Mouse (Mus musculus): ENCODE data around the gene Scn1b. TPM values are rescaled to one million over a fixed set of nuclear protein-coding genes. Genes with fewer than 3 reads are reported as not detected.
A peak's percentile ranks its signal among the peaks of the same experiment; 100 is the strongest.

Gene Scn1b
- polyA plus RNA-seq, 1 experiment, result 30.7 TPM

GRCm38 (mm10) chr7:31131866-31132265 lies 5.1 kb upstream of the Scn1b start:
- no peak overlapping the region for H3K27ac ChIP-seq (ENCODE audit: insufficient read depth, low read depth, low read length)
- H3K4me1 ChIP-seq (ENCODE audit: control insufficient read depth, insufficient read depth, low read length), result peaks cover 7% of the 10 kb centered on the region
- no peak overlapping the region for H3K4me3 ChIP-seq (ENCODE audit: insufficient read depth, low read length)
- TF ChIP-seq POLR2A (IDR thresholded peaks at IDR 0.05; ENCODE audit: borderline replicate concordance, low read depth, low read length) (no peak), CTCF (IDR thresholded peaks at IDR 0.05; ENCODE audit: low read depth, low read length) (no peak)

DNA sequence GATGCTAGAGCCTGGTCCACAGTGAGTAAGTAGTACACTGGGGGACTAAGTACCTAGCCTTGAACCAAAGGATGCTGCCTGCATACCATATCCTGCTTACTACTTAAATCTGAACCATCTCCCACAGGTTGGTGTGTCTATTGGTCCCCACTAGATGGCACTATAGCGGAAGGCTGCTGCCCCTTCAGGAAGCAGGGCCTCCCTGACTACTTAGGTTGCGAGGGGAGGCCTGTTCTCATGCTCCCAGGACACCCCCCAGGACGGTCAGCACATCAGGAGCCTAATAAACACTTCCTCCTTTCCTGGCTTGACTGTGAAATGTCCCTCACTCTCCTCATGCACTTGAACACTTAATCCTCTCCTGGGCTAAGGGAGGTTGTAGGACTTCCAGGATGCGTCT lies 4.0 kb upstream of the Scn1b start:
- Histone ChIP-seq H3K4me1 (ENCODE audit: control insufficient read depth, insufficient read depth, low read length) (peaks cover 7% of the 10 kb centered on the region), H3K27ac (ENCODE audit: insufficient read depth, low read depth, low read length) (no peak overlapping the region), H3K4me3 (ENCODE audit: insufficient read depth, low read length) (no peak overlapping the region)
- TF ChIP-seq POLR2A (IDR thresholded peaks at IDR 0.05; ENCODE audit: borderline replicate concordance, low read depth, low read length) (no peak), CTCF (IDR thresholded peaks at IDR 0.05; ENCODE audit: low read depth, low read length) (peak; percentile 72)

DNA sequence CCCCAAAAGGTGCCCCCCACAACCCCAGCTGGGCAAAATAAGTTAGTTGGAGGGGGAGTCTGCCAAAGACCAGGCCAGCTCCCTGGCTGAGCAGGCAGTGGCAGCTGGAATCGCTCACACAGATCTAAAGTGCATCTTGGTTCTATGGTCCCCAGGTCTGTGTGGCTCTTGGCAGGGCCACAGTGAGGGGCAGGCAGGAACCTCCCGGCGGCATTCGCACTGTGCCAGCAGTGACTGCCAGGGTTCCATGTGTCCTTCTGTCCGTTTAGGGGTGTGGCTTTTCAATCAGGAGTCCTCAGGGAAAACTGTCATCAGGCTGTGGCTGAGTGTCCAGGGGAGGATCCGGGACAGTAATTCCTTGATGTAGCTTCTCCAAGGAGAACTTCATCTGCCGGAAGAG lies 3.4 kb upstream of the Scn1b start:
- no peak overlapping the region for H3K4me3 ChIP-seq (ENCODE audit: insufficient read depth, low read length)
- no peak for TF ChIP-seq POLR2A (IDR thresholded peaks at IDR 0.05; ENCODE audit: borderline replicate concordance, low read depth, low read length)
- TF ChIP-seq CTCF (IDR thresholded peaks at IDR 0.05; ENCODE audit: low read depth, low read length), result no peak
- peaks cover 7% of the 10 kb centered on the region for H3K4me1 ChIP-seq (ENCODE audit: control insufficient read depth, insufficient read depth, low read length)
- no peak overlapping the region for H3K27ac ChIP-seq (ENCODE audit: insufficient read depth, low read depth, low read length)

GRCm38 (mm10) chr7:31128157-31128705 lies 1.4 kb upstream of the Scn1b start:
- Histone ChIP-seq H3K4me1 (ENCODE audit: control insufficient read depth, insufficient read depth, low read length) (peaks cover 7% of the 10 kb centered on the region), H3K27ac (ENCODE audit: insufficient read depth, low read depth, low read length) (no peak overlapping the region), H3K4me3 (ENCODE audit: insufficient read depth, low read length) (no peak overlapping the region)
- TF ChIP-seq CTCF (IDR thresholded peaks at IDR 0.05; ENCODE audit: low read depth, low read length) (no peak), POLR2A (IDR thresholded peaks at IDR 0.05; ENCODE audit: borderline replicate concordance, low read depth, low read length) (no peak)

DNA sequence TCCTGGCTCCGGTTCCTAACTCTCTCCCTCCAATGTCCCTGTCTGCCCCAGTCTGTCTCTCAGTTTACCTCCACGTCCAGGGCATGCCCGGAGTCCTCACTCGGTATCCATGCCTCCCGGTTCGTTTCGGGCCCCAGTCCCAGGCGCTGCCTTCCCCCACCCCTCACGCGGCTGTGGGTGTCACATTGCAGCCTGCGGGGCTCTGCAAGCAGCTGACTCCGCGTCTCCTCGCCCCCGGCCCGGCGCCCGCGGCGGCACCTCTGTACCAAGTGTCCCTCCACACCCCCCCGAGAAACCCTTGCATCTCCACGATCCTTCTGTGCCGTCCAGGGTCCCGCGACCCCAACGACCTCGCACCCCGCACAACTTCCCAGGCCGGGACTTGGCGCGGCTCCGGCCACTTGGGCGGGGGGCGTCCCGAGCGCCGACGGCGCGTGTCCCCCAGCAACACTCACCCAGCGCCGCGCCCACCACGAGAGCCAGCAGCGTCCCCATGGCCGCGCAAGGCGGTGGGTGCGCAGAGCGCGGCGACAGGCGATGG lies 522 bp downstream of the Scn1b start:
- Histone ChIP-seq H3K4me1 (ENCODE audit: control insufficient read depth, insufficient read depth, low read length) (peaks cover 7% of the 10 kb centered on the region), H3K27ac (ENCODE audit: insufficient read depth, low read depth, low read length) (no peak overlapping the region), H3K4me3 (ENCODE audit: insufficient read depth, low read length) (peak overlapping the region; percentile 55)
- TF ChIP-seq POLR2A (IDR thresholded peaks at IDR 0.05; ENCODE audit: borderline replicate concordance, low read depth, low read length), result no peak
- TF ChIP-seq CTCF (IDR thresholded peaks at IDR 0.05; ENCODE audit: low read depth, low read length), result no peak

DNA sequence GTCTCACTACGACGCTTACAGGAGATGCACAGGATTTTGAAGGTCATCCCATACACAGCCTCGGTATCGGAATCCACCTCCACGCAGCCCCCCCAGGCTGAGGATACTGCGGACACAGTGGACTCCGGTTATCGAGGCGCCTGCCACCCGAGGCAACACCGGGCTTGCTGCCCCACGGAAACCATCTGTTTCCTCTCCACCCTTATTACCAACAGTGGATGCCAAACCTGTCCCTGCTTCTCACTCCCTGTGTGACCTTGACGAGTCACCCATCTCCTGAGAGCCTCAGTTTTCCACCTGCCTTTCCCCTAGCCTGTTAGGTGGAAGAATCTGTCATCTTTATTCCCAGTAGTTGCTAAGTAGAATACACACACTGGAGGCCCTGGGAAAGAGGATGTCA lies 1.7 kb downstream of the Scn1b start:
- Histone ChIP-seq H3K4me1 (ENCODE audit: control insufficient read depth, insufficient read depth, low read length) (peaks cover 3% of the 10 kb centered on the region), H3K27ac (ENCODE audit: insufficient read depth, low read depth, low read length) (no peak overlapping the region), H3K4me3 (ENCODE audit: insufficient read depth, low read length) (no peak overlapping the region)
- no peak for TF ChIP-seq CTCF (IDR thresholded peaks at IDR 0.05; ENCODE audit: low read depth, low read length)
- no peak for TF ChIP-seq POLR2A (IDR thresholded peaks at IDR 0.05; ENCODE audit: borderline replicate concordance, low read depth, low read length)

- TF ChIP-seq CTCF (IDR thresholded peaks at IDR 0.05; ENCODE audit: low read depth, low read length), result no peak
- TF ChIP-seq POLR2A (IDR thresholded peaks at IDR 0.05; ENCODE audit: borderline replicate concordance, low read depth, low read length), result no peak
- no peak overlapping the region for H3K27ac ChIP-seq (ENCODE audit: insufficient read depth, low read depth, low read length)
- H3K4me3 ChIP-seq (ENCODE audit: insufficient read depth, low read length), result no peak overlapping the region
- H3K4me1 ChIP-seq (ENCODE audit: control insufficient read depth, insufficient read depth, low read length), result peaks cover 3% of the 10 kb centered on the region
Observed at GRCm38 (mm10) chr7:31124381-31124780, 2.4 kb downstream of the Scn1b start.

DNA sequence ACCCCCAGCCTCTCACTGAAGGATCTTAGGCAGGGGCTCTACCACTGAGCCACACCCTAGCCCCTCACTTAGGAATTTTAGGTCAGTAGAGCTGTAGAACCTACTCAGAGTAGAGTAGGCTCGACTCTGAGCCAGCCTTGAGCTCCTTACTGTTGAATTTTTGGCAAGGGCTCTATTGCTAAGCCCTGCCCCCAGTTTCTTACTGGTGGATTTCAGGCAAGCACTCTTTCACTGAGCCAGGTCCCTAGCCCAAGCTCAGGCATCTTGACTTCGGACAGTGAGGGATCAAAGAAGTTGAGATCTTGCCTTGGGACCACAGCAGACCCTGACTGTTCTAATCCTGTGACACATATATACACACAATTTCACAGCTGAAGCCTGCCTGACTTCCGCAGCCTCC lies 3.1 kb downstream of the Scn1b start:
- Histone ChIP-seq H3K4me3 (ENCODE audit: insufficient read depth, low read length) (no peak overlapping the region), H3K27ac (ENCODE audit: insufficient read depth, low read depth, low read length) (no peak overlapping the region), H3K4me1 (ENCODE audit: control insufficient read depth, insufficient read depth, low read length) (peaks cover 3% of the 10 kb centered on the region)
- TF ChIP-seq POLR2A (IDR thresholded peaks at IDR 0.05; ENCODE audit: borderline replicate concordance, low read depth, low read length), result no peak
- no peak for TF ChIP-seq CTCF (IDR thresholded peaks at IDR 0.05; ENCODE audit: low read depth, low read length)

GRCm38 (mm10) chr7:31122641-31123631 lies 3.9 kb downstream of the Scn1b start:
- Histone ChIP-seq H3K4me3 (ENCODE audit: insufficient read depth, low read length) (no peak overlapping the region), H3K27ac (ENCODE audit: insufficient read depth, low read depth, low read length) (no peak overlapping the region), H3K4me1 (ENCODE audit: control insufficient read depth, insufficient read depth, low read length) (peaks cover 3% of the 10 kb centered on the region)
- TF ChIP-seq POLR2A (IDR thresholded peaks at IDR 0.05; ENCODE audit: borderline replicate concordance, low read depth, low read length) (no peak), CTCF (IDR thresholded peaks at IDR 0.05; ENCODE audit: low read depth, low read length) (no peak)

GRCm38 (mm10) chr7:31119556-31119955 lies 7.2 kb downstream of the Scn1b start:
- no peak overlapping the region for H3K27ac ChIP-seq (ENCODE audit: insufficient read depth, low read depth, low read length)
- no peak for TF ChIP-seq POLR2A (IDR thresholded peaks at IDR 0.05; ENCODE audit: borderline replicate concordance, low read depth, low read length)
- no peak for TF ChIP-seq CTCF (IDR thresholded peaks at IDR 0.05; ENCODE audit: low read depth, low read length)
- H3K4me1 ChIP-seq (ENCODE audit: control insufficient read depth, insufficient read depth, low read length), result no peaks in the 10 kb centered on the region
- no peak overlapping the region for H3K4me3 ChIP-seq (ENCODE audit: insufficient read depth, low read length)
